Mouse (Mus musculus) 3T3-L1 (cell line): ENCODE data around the gene Faf2.

Experiments used
- DNase-seq: peaks from one replicate; pipeline ENCODE4 v3.0.0-alpha.2; 2015; ENCODE audit warnings: low read depth, low spot score

Gene Faf2

GRCm38 (mm10) chr13:54621155-54621932, at the start of gene Faf2:
Gene Faf2, plus strand, starts transcription at chr13:54621784.
- peak; percentile 91 for DNase-seq

GRCm38 (mm10) chr13:54572621-54573020, 49.0 kb upstream of the Faf2 start:
- no peak for DNase-seq

GRCm38 (mm10) chr13:54574854-54575481, 46.6 kb upstream of the Faf2 start, which contains the start of gene Arl10:
Gene Arl10, plus strand, starts transcription at chr13:54575015.
- peak; percentile 59 for DNase-seq

GRCm38 (mm10) chr13:54575489-54575888, 46.1 kb upstream of the Faf2 start:
- DNase-seq = no peak

- no peak for DNase-seq
Observed at GRCm38 (mm10) chr13:54577652-54578507, 43.7 kb upstream of the Faf2 start.

GRCm38 (mm10) chr13:54581385-54581784, 40.2 kb upstream of the Faf2 start:
- DNase-seq = no peak

GRCm38 (mm10) chr13:54582126-54582525, 39.5 kb upstream of the Faf2 start:
- DNase-seq = no peak

GRCm38 (mm10) chr13:54582860-54583259, 38.7 kb upstream of the Faf2 start:
- no peak for DNase-seq

GRCm38 (mm10) chr13:54585831-54586230, 35.8 kb upstream of the Faf2 start:
- DNase-seq = no peak

- DNase-seq = no peak
Observed at GRCm38 (mm10) chr13:54589414-54589995, 32.1 kb upstream of the Faf2 start.

GRCm38 (mm10) chr13:54589996-54590951, 31.3 kb upstream of the Faf2 start, which contains the start of the genes Nop16 and Higd2a:
Gene Nop16, minus strand, starts transcription at chr13:54590090.
Gene Higd2a, plus strand, starts transcription at chr13:54590207.
- peak; percentile 99 for DNase-seq

- no peak for DNase-seq
Observed at GRCm38 (mm10) chr13:54591776-54592356, 29.7 kb upstream of the Faf2 start.

GRCm38 (mm10) chr13:54593617-54594016, 28.0 kb upstream of the Faf2 start:
- DNase-seq = no peak

- DNase-seq = peak; percentile 34
Observed at GRCm38 (mm10) chr13:54596107-54596690, 25.4 kb upstream of the Faf2 start.

- no peak for DNase-seq
Observed at GRCm38 (mm10) chr13:54596870-54597269, 24.7 kb upstream of the Faf2 start.

GRCm38 (mm10) chr13:54598622-54599143, 22.9 kb upstream of the Faf2 start:
- DNase-seq = no peak

GRCm38 (mm10) chr13:54602639-54603111, 18.9 kb upstream of the Faf2 start:
- DNase-seq = no peak

- DNase-seq = no peak
Observed at GRCm38 (mm10) chr13:54603501-54603900, 18.1 kb upstream of the Faf2 start.

GRCm38 (mm10) chr13:54604221-54604620, 17.4 kb upstream of the Faf2 start:
- no peak for DNase-seq
